Mouse (Mus musculus): ENCODE data around the gene Tex21. TPM values are rescaled to one million over a fixed set of nuclear protein-coding genes. Genes with fewer than 3 reads are reported as not detected.

Tex21 gene
- polyA plus RNA-seq, 1 experiment from 2014 or later = not detected

GRCm38 (mm10) chr12:76187849-76188248 is 58.7 kb downstream of the Tex21 start:
- H3K4me1 ChIP-seq = no peaks in the 10 kb centered on the region
- no peak overlapping the region for H3K27ac ChIP-seq
- H3K4me3 ChIP-seq = no peak overlapping the region
- WGBS (ENCODE audit: insufficient replicate concordance) = 52% methylated on average over 8 of the region's 8 CpGs
- ATAC-seq = no peak
- 0 out of 2 replicates have a peak, but pooled peaks cover 8% of the 10 kb centered on the region for H3K9me3 ChIP-seq (replicated peaks)
- H3K4me2 ChIP-seq = no peak overlapping the region
- no peaks in the 10 kb centered on the region for H3K36me3 ChIP-seq
- 0 out of 2 replicates have a peak, but pooled peaks cover under 1% of the 10 kb centered on the region for H3K27me3 ChIP-seq (replicated peaks)
- H3K9ac ChIP-seq = no peak overlapping the region

GRCm38 (mm10) chr12:76186473-76186872 is 60.1 kb downstream of the Tex21 start:
- Histone ChIP-seq H3K4me2 (no peak overlapping the region), H3K4me1 (no peaks in the 10 kb centered on the region), H3K9me3 (replicated peaks) (0 out of 2 replicates have a peak, but pooled peaks cover 8% of the 10 kb centered on the region), H3K9ac (no peak overlapping the region), H3K36me3 (no peaks in the 10 kb centered on the region), H3K27ac (no peak overlapping the region), H3K4me3 (no peak overlapping the region), H3K27me3 (replicated peaks) (0 out of 2 replicates have a peak, but pooled peaks cover 6% of the 10 kb centered on the region)
- ATAC-seq = no peak
- WGBS (ENCODE audit: insufficient replicate concordance) = 60% methylated on average over 1 of the region's 1 CpGs

GRCm38 (mm10) chr12:76185167-76185816 is 61.3 kb downstream of the Tex21 start:
- no peaks in the 10 kb centered on the region for H3K4me1 ChIP-seq
- 0 out of 2 replicates have a peak, but pooled peaks cover 9% of the 10 kb centered on the region for H3K27me3 ChIP-seq (replicated peaks)
- H3K27ac ChIP-seq = no peak overlapping the region
- 60% methylated on average over 10 of the region's 10 CpGs for WGBS (ENCODE audit: insufficient replicate concordance)
- no peaks in the 10 kb centered on the region for H3K36me3 ChIP-seq
- 0 out of 2 replicates have a peak, but pooled peaks cover 8% of the 10 kb centered on the region for H3K9me3 ChIP-seq (replicated peaks)
- ATAC-seq = no peak
- no peak overlapping the region for H3K4me2 ChIP-seq
- H3K9ac ChIP-seq = no peak overlapping the region
- no peak overlapping the region for H3K4me3 ChIP-seq

GRCm38 (mm10) chr12:76184271-76184670 is 62.3 kb downstream of the Tex21 start:
- Histone ChIP-seq H3K4me2 (no peak overlapping the region), H3K27me3 (replicated peaks) (0 out of 2 replicates have a peak, but pooled peaks cover 11% of the 10 kb centered on the region), H3K36me3 (no peaks in the 10 kb centered on the region), H3K9ac (no peak overlapping the region), H3K9me3 (replicated peaks) (no peaks in the 10 kb centered on the region), H3K4me1 (no peaks in the 10 kb centered on the region), H3K27ac (no peak overlapping the region), H3K4me3 (no peak overlapping the region)
- WGBS (ENCODE audit: insufficient replicate concordance) = 47% methylated on average over 6 of the region's 6 CpGs
- no peak for ATAC-seq

GRCm38 (mm10) chr12:76182831-76183230 is 63.7 kb downstream of the Tex21 start:
- ATAC-seq = no peak
- WGBS (ENCODE audit: insufficient replicate concordance) = 78% methylated on average over 6 of the region's 6 CpGs

GRCm38 (mm10) chr12:76181471-76181870 is 65.1 kb downstream of the Tex21 start:
- Histone ChIP-seq H3K4me2 (no peak overlapping the region), H3K27ac (no peak overlapping the region), H3K36me3 (no peaks in the 10 kb centered on the region), H3K9me3 (replicated peaks) (no peaks in the 10 kb centered on the region), H3K9ac (no peak overlapping the region), H3K27me3 (replicated peaks) (peaks cover 34% of the 10 kb centered on the region), H3K4me3 (no peak overlapping the region), H3K4me1 (peaks cover 8% of the 10 kb centered on the region)
- no peak for ATAC-seq
- 39% methylated on average over 8 of the region's 8 CpGs for WGBS (ENCODE audit: insufficient replicate concordance)

More at GRCm38 (mm10) chr12:76182831-76183230, 63.7 kb downstream of the Tex21 start:
- H3K36me3 ChIP-seq = no peaks in the 10 kb centered on the region
- no peak overlapping the region for H3K27ac ChIP-seq
- H3K9me3 ChIP-seq (replicated peaks) = no peaks in the 10 kb centered on the region
- no peak overlapping the region for H3K9ac ChIP-seq
- no peak overlapping the region for H3K4me3 ChIP-seq
- peaks cover 21% of the 10 kb centered on the region for H3K27me3 ChIP-seq (replicated peaks)
- H3K4me1 ChIP-seq = no peaks in the 10 kb centered on the region
- H3K4me2 ChIP-seq = no peak overlapping the region

GRCm38 (mm10) chr12:76180442-76180841 is 66.1 kb downstream of the Tex21 start:
- 53% methylated on average over 6 of the region's 6 CpGs for WGBS (ENCODE audit: insufficient replicate concordance)
- no peak overlapping the region for H3K9ac ChIP-seq
- H3K27me3 ChIP-seq (replicated peaks) = peaks cover 41% of the 10 kb centered on the region
- no peak overlapping the region for H3K27ac ChIP-seq
- H3K4me3 ChIP-seq = no peak overlapping the region
- peaks cover 8% of the 10 kb centered on the region for H3K4me1 ChIP-seq
- H3K36me3 ChIP-seq = no peaks in the 10 kb centered on the region
- ATAC-seq = no peak
- H3K9me3 ChIP-seq (replicated peaks) = no peaks in the 10 kb centered on the region
- H3K4me2 ChIP-seq = no peak overlapping the region

GRCm38 (mm10) chr12:76179527-76179926 is 67.0 kb downstream of the Tex21 start:
- no peaks in the 10 kb centered on the region for H3K36me3 ChIP-seq
- no peak for ATAC-seq
- no peak overlapping the region for H3K27ac ChIP-seq
- peaks cover 47% of the 10 kb centered on the region for H3K27me3 ChIP-seq (replicated peaks)
- H3K4me3 ChIP-seq = no peak overlapping the region
- 49% methylated on average over 4 of the region's 4 CpGs for WGBS (ENCODE audit: insufficient replicate concordance)
- H3K9ac ChIP-seq = no peak overlapping the region
- no peak overlapping the region for H3K4me2 ChIP-seq
- H3K9me3 ChIP-seq (replicated peaks) = no peaks in the 10 kb centered on the region
- peaks cover 8% of the 10 kb centered on the region for H3K4me1 ChIP-seq

GRCm38 (mm10) chr12:76179051-76179450 is 67.5 kb downstream of the Tex21 start:
- ATAC-seq = no peak
- no peaks in the 10 kb centered on the region for H3K9me3 ChIP-seq (replicated peaks)

GRCm38 (mm10) chr12:76177864-76178518 is 68.6 kb downstream of the Tex21 start:
- H3K9me3 ChIP-seq (replicated peaks) = no peaks in the 10 kb centered on the region
- H3K4me3 ChIP-seq = peak overlapping the region; percentile 43; the same call in 1 of the 2 replicates
- no peak overlapping the region for H3K27ac ChIP-seq
- H3K9ac ChIP-seq = no peak overlapping the region
- peak overlapping the region; percentile 67 for H3K4me2 ChIP-seq
- no peaks in the 10 kb centered on the region for H3K36me3 ChIP-seq
- 34% methylated on average over 16 of the region's 16 CpGs for WGBS (ENCODE audit: insufficient replicate concordance)
- peaks cover 48% of the 10 kb centered on the region for H3K27me3 ChIP-seq (replicated peaks)
- H3K4me1 ChIP-seq = peaks cover 8% of the 10 kb centered on the region
- ATAC-seq = no peak

More at GRCm38 (mm10) chr12:76179051-76179450, 67.5 kb downstream of the Tex21 start:
- H3K4me2 ChIP-seq = no peak overlapping the region
- no peak overlapping the region for H3K27ac ChIP-seq
- peaks cover 8% of the 10 kb centered on the region for H3K4me1 ChIP-seq
- H3K9ac ChIP-seq = no peak overlapping the region
- 68% methylated on average over 5 of the region's 5 CpGs for WGBS (ENCODE audit: insufficient replicate concordance)
- no peak overlapping the region for H3K4me3 ChIP-seq
- peaks cover 48% of the 10 kb centered on the region for H3K27me3 ChIP-seq (replicated peaks)
- no peaks in the 10 kb centered on the region for H3K36me3 ChIP-seq

GRCm38 (mm10) chr12:76177000-76177863 is 69.3 kb downstream of the Tex21 start, which contains the start of gene Esr2:
TSS of gene Esr2 (minus strand) at chr12:76177259.
- under 1% methylated on average over 39 of the region's 39 CpGs for WGBS (ENCODE audit: insufficient replicate concordance)
- peaks cover 46% of the 10 kb centered on the region for H3K27me3 ChIP-seq (replicated peaks)
- H3K27ac ChIP-seq = no peak within 1 kb of the TSS
- H3K9me3 ChIP-seq (replicated peaks) = no peaks in the 10 kb centered on the region
- H3K9ac ChIP-seq = no peak within 1 kb of the TSS
- no peak for ATAC-seq
- no peaks in the 10 kb centered on the region for H3K36me3 ChIP-seq
- peak within 1 kb of the TSS; percentile 43 for H3K4me3 ChIP-seq
- peak within 1 kb of the TSS; percentile 67 for H3K4me2 ChIP-seq
- H3K4me1 ChIP-seq = peaks cover 8% of the 10 kb centered on the region

Data from liver, embryonic 12.5 days (tissue).